ENCODE assay signal across 18 mouse cellular contexts in the genomic region with DNA sequence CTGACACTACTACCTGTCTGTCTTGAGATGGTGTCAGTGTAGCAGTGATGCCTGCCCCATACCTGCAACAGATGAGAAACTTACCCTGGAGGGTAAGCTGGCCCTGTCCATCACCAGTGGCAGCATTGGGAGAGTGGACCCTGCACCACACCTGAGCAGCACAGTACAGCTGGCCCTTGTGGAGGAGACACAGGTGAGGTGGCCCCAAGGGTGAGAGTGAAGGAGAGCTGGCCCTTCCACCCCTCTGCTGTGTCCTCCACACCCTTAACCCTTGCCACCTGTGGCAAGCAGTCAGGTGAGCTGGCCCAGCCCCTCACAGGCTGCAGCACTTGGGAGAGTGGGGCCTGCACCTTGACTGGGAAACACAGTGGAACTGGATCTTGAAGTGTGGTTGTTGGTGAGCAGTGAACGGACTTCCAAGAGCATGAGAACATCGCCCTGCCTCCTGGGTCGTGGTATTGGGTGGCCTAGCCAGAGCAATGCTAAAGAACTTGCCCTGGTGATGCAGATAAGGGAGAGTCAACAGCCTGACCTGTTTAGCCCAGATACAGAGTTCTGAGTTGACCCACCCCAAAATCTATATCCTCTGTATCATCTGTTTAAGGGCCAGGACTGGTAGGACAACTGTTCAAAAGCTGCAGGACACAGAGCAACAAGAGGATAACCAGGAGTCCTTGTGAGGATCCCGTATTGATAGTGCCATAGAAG. TPM values are rescaled to one million over a fixed set of nuclear protein-coding genes. Genes with fewer than 3 reads are reported as not detected.
DNase-seq lines count a peak whose midpoint lies in the region; ATAC-seq and TF ChIP-seq lines count a peak whose summit lies in the region.
"Had no signal": no experiment of that assay in that cellular context is flagged by ENCODE, and none has a peak within 500 bp of the region (broad histone marks: within the 10 kb centered on the region; RNA-seq: fewer than 3 reads in every experiment).

No protein-coding gene starts in this region.

- TF ChIP-seq EP300 in liver, embryonic 14.5 days (IDR thresholded peaks at IDR 0.05; ENCODE audit: low read depth) = peak; percentile 86

- peak; percentile 95 for ATAC-seq in liver, embryonic 14.5 days (ENCODE audit: insufficient read depth)
- no peak for ATAC-seq in neural tube, embryonic 15.5 days (ENCODE audit: low FRiP score)

- H3K4me3 ChIP-seq in liver, embryonic 14.5 days (ENCODE audit: insufficient read depth in 1 of 2, low read depth in 2 of 2, low read length in 2 of 2) = peak overlapping the region in 1 of 2 experiments; percentile 4; a peak in 1 of 4 replicates
- no peak overlapping the region for H3K4me3 ChIP-seq in hindbrain, embryonic 10.5 days
- no peak overlapping the region for H3K4me3 ChIP-seq in neural tube, embryonic 15.5 days (replicated peaks)
- H3K4me3 ChIP-seq: embryonic facial prominence, embryonic 12.5 days; forebrain, embryonic 10.5 days; limb, embryonic 13.5 days had no signal

- DNase-seq in heart, adult 11 months = peak; percentile 70
- no peak for DNase-seq in heart, postnatal 4 days
- DNase-seq in c-Kit-positive CD71-positive TER-119-positive erythroid progenitor cells, embryonic 14.5 days (ENCODE audit: low spot score) = peak; percentile 66
- peak in 2 of 3 experiments; percentile 25 to 62 for DNase-seq in liver, embryonic 14.5 days (ENCODE audit: low read depth in 3 of 3, low spot score in 3 of 3)
- DNase-seq in spleen, postnatal 36 days (ENCODE audit: low spot score in 2 of 2) = peak; percentile 16 to 41
- no peak for DNase-seq in hindbrain, embryonic 10.5 days (ENCODE audit: low spot score)
- DNase-seq in embryo, embryonic 9.5 days (ENCODE audit: extremely low spot score) = no peak
- DNase-seq: adrenal gland, adult 2 months; cerebellum, adult 18-20 months; gastrocnemius, postnatal 14 days; kidney, adult 2 months; kidney, postnatal 36 days; lung, postnatal 10 days had no signal

- peak overlapping the region; percentile 48 for H3K9ac ChIP-seq in liver, embryonic 14.5 days (replicated peaks)
- no peak overlapping the region for H3K9ac ChIP-seq in neural tube, embryonic 15.5 days (replicated peaks)
- H3K9ac ChIP-seq: embryonic facial prominence, embryonic 12.5 days; hindbrain, embryonic 14.5 days; limb, embryonic 13.5 days had no signal

- 37% methylated on average over 4 of the region's 4 CpGs for WGBS in liver, embryonic 14.5 days (ENCODE audit: insufficient replicate concordance)
- 81% methylated on average over 4 of the region's 4 CpGs for WGBS in hindbrain, embryonic 10.5 days
- WGBS in neural tube, embryonic 15.5 days = 80% methylated on average over 4 of the region's 4 CpGs

- H3K27me3 ChIP-seq in liver, embryonic 14.5 days (ENCODE audit: control insufficient read depth, insufficient read depth, low read length) = no peaks in the 10 kb centered on the region; the same call in 1 of the 2 replicates
- no peaks in the 10 kb centered on the region for H3K27me3 ChIP-seq in hindbrain, embryonic 10.5 days (ENCODE audit: insufficient read depth, poor library complexity, severe bottlenecking)
- no peaks in the 10 kb centered on the region for H3K27me3 ChIP-seq in neural tube, embryonic 15.5 days (replicated peaks)
- H3K27me3 ChIP-seq: embryonic facial prominence, embryonic 12.5 days; limb, embryonic 13.5 days had no signal

- H3K4me2 ChIP-seq in liver, embryonic 14.5 days (ENCODE audit: low read depth) = peak overlapping the region; percentile 48
- H3K4me2 ChIP-seq in neural tube, embryonic 15.5 days = no peak overlapping the region
- H3K4me2 ChIP-seq: embryonic facial prominence, embryonic 12.5 days; hindbrain, embryonic 14.5 days; limb, embryonic 13.5 days had no signal

- no peaks in the 10 kb centered on the region for H3K9me3 ChIP-seq in liver, embryonic 14.5 days (ENCODE audit: control insufficient read depth, low read length)
- H3K9me3 ChIP-seq in hindbrain, embryonic 10.5 days = no peaks in the 10 kb centered on the region
- H3K9me3 ChIP-seq in neural tube, embryonic 15.5 days (replicated peaks) = no peaks in the 10 kb centered on the region
- H3K9me3 ChIP-seq: embryonic facial prominence, embryonic 12.5 days; forebrain, embryonic 10.5 days; limb, embryonic 13.5 days had no signal

- peaks cover 13 to 31% of the 10 kb centered on the region in 2 experiments for H3K4me1 ChIP-seq in liver, embryonic 14.5 days (replicated peaks; ENCODE audit: control insufficient read depth in 2 of 2, insufficient read depth in 2 of 2, low read length in 1 of 2)
- H3K4me1 ChIP-seq in hindbrain, embryonic 10.5 days (replicated peaks) = no peaks in the 10 kb centered on the region
- H3K4me1 ChIP-seq in neural tube, embryonic 15.5 days = no peaks in the 10 kb centered on the region
- H3K4me1 ChIP-seq: embryonic facial prominence, embryonic 12.5 days; forebrain, embryonic 10.5 days; limb, embryonic 13.5 days had no signal

- TF ChIP-seq CTCF in liver, embryonic 14.5 days (IDR thresholded peaks at IDR 0.05; ENCODE audit: low read depth) = no peak

- no peaks in the 10 kb centered on the region for H3K36me3 ChIP-seq in liver, embryonic 14.5 days (replicated peaks; ENCODE audit: control insufficient read depth, insufficient read depth, low read depth)
- H3K36me3 ChIP-seq in hindbrain, embryonic 10.5 days = no peaks in the 10 kb centered on the region
- H3K36me3 ChIP-seq in neural tube, embryonic 15.5 days = no peaks in the 10 kb centered on the region
- H3K36me3 ChIP-seq: embryonic facial prominence, embryonic 12.5 days; forebrain, embryonic 10.5 days; limb, embryonic 13.5 days had no signal

- H3K27ac ChIP-seq in liver, embryonic 14.5 days = peak overlapping the region; percentile 79
- no peak overlapping the region for H3K27ac ChIP-seq in hindbrain, embryonic 10.5 days
- H3K27ac ChIP-seq in neural tube, embryonic 15.5 days (replicated peaks) = no peak overlapping the region
- H3K27ac ChIP-seq: embryonic facial prominence, embryonic 12.5 days; forebrain, embryonic 10.5 days; hindbrain, embryonic 14.5 days; limb, embryonic 13.5 days had no signal

RNA-seq across cellular contexts. Expression of gene Nanos1, which starts 46.4 kb away (rescaled TPM):
- 1 to 10 TPM; 1.2 to 1.3 TPM for total RNA-seq in heart, postnatal 4 days (2021)
- 1.00 and 1.3 TPM in 2 replicates for polyA plus RNA-seq in liver, embryonic 14.5 days (2012; rRNA removed)
- 1.2 and 1.9 TPM in 2 replicates for polyA plus RNA-seq in liver, embryonic 14.5 days (2014; fragmentation: Nextera tagmentation; extraction: Ambion mirVana)
- 2.0 and 2.9 TPM in 2 replicates for polyA plus RNA-seq in hindbrain, embryonic 10.5 days (2016; fragmentation: Nextera tagmentation; extraction: Ambion mirVana)
- polyA plus RNA-seq in neural tube, embryonic 15.5 days (2015; fragmentation: Nextera tagmentation; extraction: Ambion mirVana) = 12.8 and 15.5 TPM in 2 replicates

Comparison
In these comparisons a context has a peak if more than half of its experiments do, and no peak if none do; other contexts are left out.
1. DNase-seq: peak in heart, adult 11 months (single experiment), c-Kit-positive CD71-positive TER-119-positive erythroid progenitor cells, embryonic 14.5 days (single experiment), liver, embryonic 14.5 days (2 of 3) and spleen, postnatal 36 days (2 of 2); none in heart, postnatal 4 days (single experiment), hindbrain, embryonic 10.5 days (single experiment) and embryo, embryonic 9.5 days (single experiment).